Mouse (Mus musculus) urinary bladder, postnatal 4 days (tissue): Measurements from ENCODE around the gene Pramel5.
"Not testable (repeated sequence)": the region's sequence is repeated elsewhere in the genome, so short reads cannot be mapped to it uniquely, and the experiment has no call there.

Source experiments
- DNase-seq, 2 experiments: peaks; one replicate each; pipeline ENCODE4 v3.0.0; 2021 to 2022; ENCODE audit warnings: low spot score in 2 of 2

Gene Pramel5

DNA sequence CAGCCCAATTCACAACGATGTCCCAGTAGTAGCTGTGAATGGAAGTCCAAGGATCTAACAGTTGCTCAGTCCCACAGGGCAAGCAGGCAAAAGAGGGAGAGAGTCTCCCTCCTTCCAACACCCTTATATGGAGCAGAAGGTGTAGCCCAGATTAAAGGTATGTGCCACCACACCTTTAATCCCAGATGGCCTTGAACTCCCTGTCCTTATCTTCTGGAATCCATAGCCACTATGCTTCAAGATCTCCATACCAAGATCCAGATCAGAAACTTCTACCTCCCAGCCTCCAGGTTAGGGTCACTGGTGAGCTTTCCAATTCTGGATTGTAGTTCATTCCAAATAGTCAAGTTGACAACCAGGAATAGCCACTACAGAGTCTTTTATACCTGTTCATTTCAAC is at the start of gene Pramel5:
Pramel5 (minus strand) TSS at position 101 of the 400 bp plus-strand sequence.
- DNase-seq: not testable (repeated sequence)

GRCm38 (mm10) chr4:144329949-144330348 is 49.7 kb upstream of the Pramel5 start, which contains the start of gene Gm13128:
Gm13128 (plus strand) TSS chr4:144330249.
- not testable (repeated sequence) for DNase-seq

DNA sequence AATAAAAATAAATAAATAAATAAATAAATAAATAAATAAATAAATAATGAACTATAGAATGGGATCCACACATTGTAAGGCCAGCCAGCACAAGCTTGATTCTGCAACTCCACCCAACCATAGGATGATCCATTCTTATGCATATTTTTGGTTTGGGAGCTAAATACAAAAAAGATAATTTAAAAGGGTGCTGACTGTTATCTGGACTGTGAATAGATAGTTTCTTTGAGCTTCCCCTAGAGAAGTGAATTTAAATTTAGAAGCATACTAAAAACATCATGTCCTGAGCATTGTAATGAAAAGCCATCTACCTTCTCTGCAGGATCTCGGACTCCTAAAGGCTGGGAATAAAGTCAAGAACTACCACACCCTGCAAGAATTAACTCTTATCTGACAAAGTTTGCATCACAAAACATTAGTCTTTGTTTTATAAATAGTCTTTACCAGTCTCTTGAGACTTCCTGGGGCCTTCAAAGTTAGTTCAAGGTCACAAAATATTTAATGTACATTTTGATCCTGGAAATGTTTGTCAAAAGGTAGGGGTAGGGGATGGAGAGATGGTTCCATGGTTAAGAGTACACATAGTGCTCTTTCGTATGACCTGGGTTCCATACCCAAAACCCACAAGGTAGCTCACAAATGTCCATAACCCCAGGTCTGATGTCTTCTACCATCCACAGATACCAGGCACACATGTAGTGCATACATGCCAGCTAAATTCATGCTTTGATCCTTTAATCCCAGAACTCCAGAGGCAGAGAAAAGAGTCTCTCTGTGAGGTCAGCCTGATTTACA is 32.6 kb upstream of the Pramel5 start:
- DNase-seq: not testable (repeated sequence)

GRCm38 (mm10) chr4:144299414-144299813 is 19.1 kb upstream of the Pramel5 start:
- DNase-seq: not testable (repeated sequence)

- DNase-seq: not testable (repeated sequence)
Measured at GRCm38 (mm10) chr4:144254768-144255167, 25.5 kb downstream of the Pramel5 start.
